Mouse (Mus musculus): ENCODE results near the gene Nnmt.

DNA sequence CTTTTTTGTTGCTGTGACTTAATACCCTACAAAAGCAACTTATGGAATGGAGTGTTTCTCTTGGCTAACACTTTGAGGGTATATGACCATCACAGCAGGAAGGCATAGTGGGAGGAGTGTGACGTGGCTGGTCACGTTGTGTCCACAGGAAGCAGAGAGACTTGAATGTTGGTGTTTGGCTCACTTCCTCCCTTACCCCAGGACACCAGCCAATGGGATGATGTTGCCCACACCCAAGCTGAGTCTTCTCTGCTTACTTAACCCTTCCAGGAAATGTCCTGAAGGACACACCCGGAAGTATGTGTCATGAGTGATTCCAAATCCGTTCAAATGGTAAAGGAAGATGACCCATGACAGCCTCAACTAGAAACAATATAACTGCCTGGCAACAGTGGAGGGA lies 4.8 kb upstream of the Nnmt start:
- TF ChIP-seq POLR2A (IDR thresholded peaks at IDR 0.05; ENCODE audit: low read depth, low read length) = no peak
- TF ChIP-seq CTCF (conservative IDR thresholded peaks at IDR 0.05; ENCODE audit: insufficient read depth, insufficient read length, low read depth, low read length) = no peak
